Mouse (Mus musculus) heart, embryonic 14.5 days (tissue): ENCODE results near the gene Lin7b. TPM values are rescaled to one million over a fixed set of nuclear protein-coding genes. Genes with fewer than 3 reads are reported as not detected.
A peak's percentile ranks its signal among the peaks of the same experiment; 100 is the strongest.

Experiments
- ATAC-seq: fragments of 200-750 bp; cut with Nextera tagmentation; 2 replicates; pipeline ENCODE4 v1.8.0; 2017; ENCODE audit warnings: low read depth, moderate TSS enrichment; ENCODE audit not compliant: insufficient number of reproducible peaks, insufficient read depth, low FRiP score
- H3K27ac ChIP-seq, 2 experiments: fragments of 200-500 bp in 1 of 2; fragments of 300-500 bp in 1 of 2; sonication (generic) in 1 of 2; replicated peaks in 1 of 2; 2 replicates each; pipeline ENCODE4 v1.5.1; 2012 to 2014; ENCODE audit warnings: low read depth in 2 of 2, low read length in 2 of 2, control low read depth in 1 of 2, mild to moderate bottlenecking in 1 of 2, mixed read lengths in 1 of 2; ENCODE audit not compliant: control insufficient read depth in 1 of 2, insufficient read depth in 1 of 2
- H3K27me3 ChIP-seq: fragments of 300-500 bp; sonication (generic); 2 replicates; pipeline ENCODE4 v1.6.1; 2014; ENCODE audit warnings: mild to moderate bottlenecking, low read length, control low read depth; ENCODE audit not compliant: control insufficient read depth, insufficient read depth
- H3K36me3 ChIP-seq: fragments of 300-500 bp; sonication (generic); 2 replicates; pipeline ENCODE4 v1.6.1; 2014; ENCODE audit warnings: mild to moderate bottlenecking, control low read depth, low read length, mixed read lengths; ENCODE audit not compliant: control insufficient read depth, insufficient read depth
- H3K4me1 ChIP-seq, 2 experiments: fragments of 200-500 bp in 1 of 2; fragments of 300-500 bp in 1 of 2; sonication (generic) in 1 of 2; 2 replicates each; pipeline ENCODE4 v1.6.1; 2012 to 2014; ENCODE audit warnings: low read length in 2 of 2, control low read depth in 1 of 2, mixed read lengths in 1 of 2; ENCODE audit not compliant: control insufficient read depth in 2 of 2, insufficient read depth in 2 of 2
- H3K4me2 ChIP-seq: fragments of 300-500 bp; sonication (generic); 2 replicates; pipeline ENCODE4 v1.6.1; 2014; ENCODE audit warnings: mild to moderate bottlenecking, low read length
- H3K4me3 ChIP-seq, 2 experiments: fragments of 200-500 bp in 1 of 2; fragments of 300-500 bp in 1 of 2; sonication (generic) in 1 of 2; 2 replicates each; pipeline ENCODE4 v1.5.1; 2012 to 2014; ENCODE audit warnings: low read length in 2 of 2, mild to moderate bottlenecking in 2 of 2, control low read depth in 1 of 2, low read depth in 1 of 2, moderate library complexity in 1 of 2; ENCODE audit not compliant: control insufficient read depth in 1 of 2, insufficient read depth in 1 of 2
- H3K9ac ChIP-seq: fragments of 300-500 bp; sonication (generic); 2 replicates; pipeline ENCODE4 v1.6.1; 2014; ENCODE audit warnings: mild to moderate bottlenecking, low read length
- H3K9me3 ChIP-seq: fragments of 300-500 bp; sonication (generic); 2 replicates; pipeline ENCODE4 v1.6.1; 2016; ENCODE audit warnings: low read length, control low read depth; ENCODE audit not compliant: control insufficient read depth
- WGBS: fragments of 180-500 bp; shearing (Covaris S2); extraction: QIAGEN DNeasy Blood & Tissue Kit; methylation state at CpG from one replicate; pipeline ENCODE4 v1.1.7; 2014; 5-methylcytosine and 5-hydroxymethylcytosine counted together
- polyA plus RNA-seq: library from polyadenylated mRNA; unstranded; fragments of >200 nt; fragmentation: Nextera tagmentation; extraction: Ambion mirVana; gene quantifications from 2 replicates; pipeline ENCODE4 v1.2.1, GENCODE M21; 2014

The Lin7b gene
- polyA plus RNA-seq, 1 experiment from 2014 or later = 1.0 TPM

DNA sequence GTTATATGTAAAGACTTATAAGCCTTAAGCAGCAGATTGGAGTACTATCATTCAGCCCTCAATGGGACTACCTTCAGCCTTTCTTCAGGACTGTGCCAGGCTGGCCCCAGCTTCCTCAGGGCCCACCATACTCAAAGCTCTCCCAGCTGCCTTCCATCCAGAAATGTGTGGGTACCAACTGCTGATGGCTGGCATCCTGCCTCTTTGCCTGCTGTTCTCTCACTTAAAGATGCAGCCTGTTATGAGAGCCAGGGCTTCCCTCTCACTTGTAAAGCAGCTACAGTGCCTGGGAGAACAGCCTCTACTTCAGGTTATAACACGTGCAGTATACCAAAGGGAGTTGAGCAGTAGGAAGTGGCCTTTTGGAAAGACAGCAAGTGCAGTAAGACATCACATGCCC, 5.7 kb upstream of the Lin7b start:
- Histone ChIP-seq H3K9me3 (no peaks in the 10 kb centered on the region), H3K27ac (no peak overlapping the region), H3K36me3 (peaks cover 89% of the 10 kb centered on the region), H3K27me3 (no peaks in the 10 kb centered on the region), H3K4me2 (no peak overlapping the region), H3K4me3 (no peak overlapping the region), H3K9ac (no peak overlapping the region), H3K4me1 (peaks cover 0 to 6% of the 10 kb centered on the region in 2 experiments; a peak in 1 of 4 replicates)
- 94% methylated on average over 1 of the region's 1 CpGs for WGBS
- ATAC-seq = no peak

DNA sequence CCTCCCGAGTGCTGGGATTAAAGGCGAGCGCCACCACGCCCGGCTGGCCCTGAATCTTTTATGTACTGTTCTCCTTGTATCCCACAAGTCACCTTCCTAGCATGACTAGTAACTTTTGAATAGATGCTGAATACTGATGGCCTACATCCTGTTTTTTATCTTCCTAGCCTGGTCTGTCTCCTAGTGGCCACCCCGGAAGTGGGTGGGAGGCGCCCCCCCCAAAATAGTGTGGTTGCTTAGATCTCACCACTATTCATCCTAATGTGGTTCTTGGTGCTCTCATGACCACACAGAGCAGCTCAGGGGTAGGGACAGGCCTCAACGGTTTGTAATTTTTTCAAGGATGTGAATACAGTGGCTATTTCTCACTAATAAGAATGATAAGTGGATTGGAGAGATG, 4.2 kb upstream of the Lin7b start:
- H3K4me2 ChIP-seq = no peak overlapping the region
- peaks cover 3 to 20% of the 10 kb centered on the region in 2 experiments; a peak in 3 of 4 replicates for H3K4me1 ChIP-seq
- no peak for ATAC-seq
- no peak overlapping the region for H3K27ac ChIP-seq
- H3K9me3 ChIP-seq = no peaks in the 10 kb centered on the region
- H3K9ac ChIP-seq = no peak overlapping the region
- no peak overlapping the region for H3K4me3 ChIP-seq
- peaks cover 74% of the 10 kb centered on the region for H3K36me3 ChIP-seq
- 92% methylated on average over 8 of the region's 8 CpGs for WGBS
- peaks cover 3% of the 10 kb centered on the region for H3K27me3 ChIP-seq

- H3K36me3 ChIP-seq = peaks cover 52% of the 10 kb centered on the region
- no peak for ATAC-seq
Observed at GRCm38 (mm10) chr7:45372371-45372770, 2.0 kb upstream of the Lin7b start.

GRCm38 (mm10) chr7:45369836-45370474, 428 bp downstream of the Lin7b start:
- Histone ChIP-seq H3K27ac (no peak overlapping the region), H3K4me3 (peak overlapping the region; percentile 53 to 57), H3K4me2 (peak overlapping the region; percentile 94), H3K4me1 (peaks cover 10 to 34% of the 10 kb centered on the region in 2 experiments), H3K27me3 (peaks cover 34% of the 10 kb centered on the region), H3K9me3 (no peaks in the 10 kb centered on the region), H3K9ac (peak overlapping the region; percentile 70), H3K36me3 (peaks cover 27% of the 10 kb centered on the region)
- no peak; the same call in 1 of the 2 replicates for ATAC-seq
- WGBS = 7% methylated on average over 51 of the region's 52 CpGs

More at GRCm38 (mm10) chr7:45372371-45372770, 2.0 kb upstream of the Lin7b start:
- Histone ChIP-seq H3K4me1 (peaks cover 10 to 25% of the 10 kb centered on the region in 2 experiments), H3K27me3 (peaks cover 20% of the 10 kb centered on the region), H3K9me3 (no peaks in the 10 kb centered on the region), H3K27ac (no peak overlapping the region), H3K4me3 (no peak overlapping the region), H3K9ac (no peak overlapping the region), H3K4me2 (no peak overlapping the region)
- 59% methylated on average over 5 of the region's 5 CpGs for WGBS

DNA sequence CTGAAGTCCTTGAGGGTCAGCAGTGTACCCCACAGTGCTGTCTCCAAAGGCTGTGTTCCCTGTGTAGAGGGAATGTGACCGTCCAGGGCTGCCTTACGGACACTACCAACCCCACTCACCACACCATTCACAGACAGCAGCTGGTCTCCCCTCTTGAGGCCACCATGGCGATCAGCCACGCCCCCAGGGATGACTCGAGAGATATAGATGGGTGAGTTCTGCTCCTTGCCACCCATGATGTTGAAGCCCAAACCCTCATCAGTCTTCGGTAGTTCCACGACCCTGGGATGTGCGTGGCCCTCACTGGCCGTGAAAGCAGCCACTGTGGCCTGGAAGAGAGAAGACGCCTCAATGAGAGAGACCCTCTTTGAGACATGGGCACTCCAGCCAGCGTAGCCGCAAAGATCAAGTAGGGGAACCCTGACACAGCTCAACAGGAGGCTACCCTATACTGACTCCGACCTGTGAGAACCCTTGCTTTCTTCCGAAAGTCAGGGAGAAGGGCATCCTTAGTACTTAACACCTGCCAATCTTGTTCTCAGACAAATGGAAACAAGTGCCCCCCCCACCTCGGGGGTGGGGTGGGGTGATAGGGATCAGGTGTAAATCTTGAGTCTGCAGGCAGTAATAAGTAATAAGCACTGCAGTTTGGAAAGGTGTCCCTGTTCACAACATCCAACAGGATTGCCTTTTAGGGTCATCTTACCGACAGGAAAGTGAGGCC, 1.2 kb downstream of the Lin7b start:
- WGBS = 73% methylated on average over 16 of the region's 16 CpGs
- H3K4me2 ChIP-seq = peak overlapping the region; percentile 94; the same call in 1 of the 2 replicates
- no peaks in the 10 kb centered on the region for H3K9me3 ChIP-seq
- ATAC-seq = no peak
- H3K4me3 ChIP-seq = no peak overlapping the region
- H3K27me3 ChIP-seq = peaks cover 42% of the 10 kb centered on the region
- H3K4me1 ChIP-seq = peaks cover 10 to 34% of the 10 kb centered on the region in 2 experiments
- peaks cover 21% of the 10 kb centered on the region for H3K36me3 ChIP-seq
- H3K27ac ChIP-seq = no peak overlapping the region
- H3K9ac ChIP-seq = no peak overlapping the region

GRCm38 (mm10) chr7:45368178-45368577, 2.2 kb downstream of the Lin7b start:
- peaks cover 11% of the 10 kb centered on the region for H3K36me3 ChIP-seq
- H3K9me3 ChIP-seq = no peaks in the 10 kb centered on the region
- ATAC-seq = no peak
- no peak overlapping the region for H3K27ac ChIP-seq
- WGBS = 86% methylated on average over 15 of the region's 15 CpGs
- H3K4me3 ChIP-seq = no peak overlapping the region
- peaks cover 10 to 34% of the 10 kb centered on the region in 2 experiments for H3K4me1 ChIP-seq
- peak overlapping the region; percentile 99 for H3K4me2 ChIP-seq
- H3K9ac ChIP-seq = peak overlapping the region; percentile 8; the same call in 1 of the 2 replicates
- peaks cover 52% of the 10 kb centered on the region for H3K27me3 ChIP-seq

- peak; percentile 89 for ATAC-seq
- peak overlapping the region; percentile 69 for H3K9ac ChIP-seq
- peaks cover 10 to 29% of the 10 kb centered on the region in 2 experiments for H3K4me1 ChIP-seq
- under 1% methylated on average over 70 of the region's 70 CpGs for WGBS
- no peaks in the 10 kb centered on the region for H3K9me3 ChIP-seq
- peaks cover 2% of the 10 kb centered on the region; the same call in 1 of the 2 replicates for H3K36me3 ChIP-seq
- H3K27ac ChIP-seq = peak overlapping the region in 1 of 2 experiments; percentile 36; a peak in 2 of 4 replicates
- peaks cover 61% of the 10 kb centered on the region for H3K27me3 ChIP-seq
- H3K4me2 ChIP-seq = peak overlapping the region; percentile 99
- H3K4me3 ChIP-seq = peak overlapping the region; percentile 62 to 78
Observed at GRCm38 (mm10) chr7:45367020-45367880, 3.1 kb downstream of the Lin7b start.
